Mouse (Mus musculus) ES-E14 (cell line): ENCODE measurements at regions not wholly inside any gene's neighbourhood (a gene's known extent, or its start where the extent isn't known, plus 50 kb on each side); places are given as distances from the start of the nearest gene placed in this dataset.

Experiments
- CHD2 ChIP-seq: IDR thresholded peaks from 2 replicates; pipeline ENCODE4 v1.6.1; 2014; ENCODE audit warnings: mild to moderate bottlenecking, low read depth, low read length, inconsistent platforms
- HCFC1 ChIP-seq: IDR thresholded peaks from 2 replicates; pipeline ENCODE4 v1.6.1; 2012; ENCODE audit warnings: low read length, inconsistent platforms, borderline replicate concordance; ENCODE audit not compliant: insufficient read depth
- MAFK ChIP-seq: IDR thresholded peaks from 2 replicates; pipeline ENCODE4 v1.6.1; 2014; ENCODE audit warnings: mild to moderate bottlenecking, low read depth, low read length, inconsistent platforms; ENCODE audit not compliant: insufficient read depth
- ZC3H11A ChIP-seq: IDR thresholded peaks from 2 replicates; pipeline ENCODE4 v1.6.1; 2012; ENCODE audit warnings: low read depth, mild to moderate bottlenecking, inconsistent platforms, low read length, borderline replicate concordance
- ZNF384 ChIP-seq: IDR thresholded peaks from 2 replicates; pipeline ENCODE4 v1.6.1; 2012; ENCODE audit warnings: low read depth, low read length, inconsistent platforms

DNA sequence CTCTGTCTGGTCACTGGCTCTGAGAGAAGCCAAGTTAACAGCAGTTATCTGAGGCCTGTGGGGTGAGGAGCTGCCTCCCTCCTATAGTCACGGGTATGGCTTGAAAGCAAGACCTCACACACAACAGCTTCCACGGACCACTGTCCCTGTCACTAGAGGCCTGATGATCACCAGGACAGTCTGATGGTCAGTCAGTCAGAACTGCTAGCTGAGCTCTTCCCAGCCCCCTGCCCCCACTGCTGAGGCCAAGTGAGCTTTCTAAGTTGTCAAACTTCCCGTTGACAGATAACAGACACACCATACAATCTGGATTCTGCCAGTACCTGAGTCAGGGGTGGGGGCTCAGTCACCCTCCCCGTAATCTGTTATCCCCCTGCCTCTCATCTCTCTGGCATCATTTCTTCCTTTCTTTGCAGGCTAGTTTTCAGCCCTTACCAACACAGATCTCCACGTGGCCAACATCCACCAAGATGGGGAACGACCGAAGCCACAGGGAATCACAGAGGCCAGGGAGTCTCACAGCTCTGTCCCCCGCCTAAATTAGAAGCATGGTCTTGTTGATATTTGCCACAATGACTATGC is 96.4 kb upstream of the Klf13 start:
- no peak for TF ChIP-seq ZNF384
- TF ChIP-seq ZC3H11A: no peak
- no peak for TF ChIP-seq MAFK
- TF ChIP-seq HCFC1: no peak
- no peak for TF ChIP-seq CHD2
